14 mouse cellular contexts compared by ENCODE assay signal in the genomic region with DNA sequence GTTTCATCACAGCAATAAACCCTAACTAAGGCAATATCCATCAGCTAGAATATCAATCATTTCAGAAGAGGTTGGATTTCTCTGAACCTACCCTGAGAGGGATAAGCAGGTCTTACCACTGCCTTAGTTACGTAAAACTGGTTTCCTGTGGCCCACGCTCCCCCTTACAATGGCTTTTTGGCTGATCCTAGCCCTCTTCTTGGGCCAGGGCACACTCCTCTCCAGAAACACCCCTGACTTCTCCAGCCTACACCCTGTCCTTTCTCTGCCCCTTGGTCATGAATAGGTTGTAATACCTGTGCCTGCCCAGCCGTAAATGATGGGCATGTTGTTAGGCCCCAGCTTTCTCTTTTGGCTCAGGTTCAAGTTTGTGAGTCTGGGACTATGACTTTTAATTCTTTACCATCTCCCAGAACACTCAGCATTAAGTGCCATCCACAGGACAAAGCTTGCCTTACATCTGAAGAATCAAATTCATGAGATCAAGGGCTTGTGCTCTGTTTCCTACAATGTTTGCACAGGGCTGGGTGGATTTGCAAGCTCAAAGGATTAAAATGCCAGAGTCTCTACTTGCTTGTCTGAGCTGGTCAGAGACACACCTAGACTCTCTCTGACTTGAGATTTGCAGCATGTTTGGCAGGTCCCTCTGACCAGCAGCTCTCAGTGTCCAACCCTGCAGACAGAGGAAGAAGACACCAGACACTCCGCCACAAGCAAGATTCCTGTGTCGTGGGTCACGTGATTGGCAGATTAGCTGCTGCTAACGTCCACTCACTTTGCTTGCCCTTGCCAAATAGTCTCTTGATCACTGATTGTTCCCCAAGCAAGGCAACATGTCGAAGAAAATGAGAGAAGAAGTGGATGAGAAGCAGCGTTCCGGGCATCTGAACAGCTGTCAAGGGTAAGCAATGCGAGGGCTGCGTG. TPM values are rescaled to one million over a fixed set of nuclear protein-coding genes. Genes with fewer than 3 reads are reported as not detected.
DNase-seq lines count a peak whose midpoint lies in the region; ATAC-seq and TF ChIP-seq lines count a peak whose summit lies in the region.
"Had no signal": no experiment of that assay in that cellular context is flagged by ENCODE, and none has a peak within 500 bp of the region (broad histone marks: within the 10 kb centered on the region; RNA-seq: fewer than 3 reads in every experiment).

No protein-coding gene starts in this region.

- no peak overlapping the region for H3K4me2 ChIP-seq in kidney, embryonic 14.5 days (replicated peaks; ENCODE audit: low read depth, low read length)
- H3K4me2 ChIP-seq in lung, embryonic 14.5 days: peak overlapping the region; percentile 26; the same call in 1 of the 2 replicates
- no peak overlapping the region for H3K4me2 ChIP-seq in neural tube, embryonic 15.5 days
- H3K4me2 ChIP-seq: liver, embryonic 12.5 days had no signal

- 0 out of 2 replicates have a peak, but pooled peaks have one; percentile 18 for TF ChIP-seq CTCF in lung, embryonic 14.5 days (IDR thresholded peaks at IDR 0.05; ENCODE audit: low read depth)

- peaks cover 12% of the 10 kb centered on the region for H3K36me3 ChIP-seq in kidney, embryonic 14.5 days (ENCODE audit: control insufficient read depth, insufficient read depth, low read length)
- H3K36me3 ChIP-seq in lung, embryonic 14.5 days (ENCODE audit: insufficient read depth): peaks cover 23% of the 10 kb centered on the region
- H3K36me3 ChIP-seq in neural tube, embryonic 15.5 days: peaks cover 8% of the 10 kb centered on the region

- peak; percentile 44 for DNase-seq in kidney, adult 18-20 months
- peak; percentile 69 for DNase-seq in fat pad, adult 2 months (ENCODE audit: extremely low read depth, low read depth, low spot score)
- DNase-seq in lung, embryonic 14.5 days: peak; percentile 51
- DNase-seq in cerebellum, postnatal 14 days: no peak
- no peak for DNase-seq in left cerebral cortex, adult 18-20 months (ENCODE audit: low spot score in 2 of 2)
- DNase-seq: adrenal gland, postnatal 10 days; heart, postnatal 4 days; layer of hippocampus, postnatal 36 days; thymus, postnatal 14 days had no signal

- no peak for ATAC-seq in kidney, embryonic 14.5 days (ENCODE audit: low FRiP score, low TSS enrichment)
- peak; percentile 39; the same call in 1 of the 2 replicates for ATAC-seq in common myeloid progenitor, adult 5-6 weeks (replicated peaks; ENCODE audit: low read depth, poor library complexity, severe bottlenecking)
- peak; percentile 52 for ATAC-seq in lung, embryonic 14.5 days (ENCODE audit: insufficient read depth)
- no peak for ATAC-seq in neural tube, embryonic 15.5 days (ENCODE audit: low FRiP score)
- ATAC-seq: liver, embryonic 12.5 days had no signal

- H3K27me3 ChIP-seq in kidney, embryonic 14.5 days (ENCODE audit: control insufficient read depth, insufficient read depth, low read length): no peaks in the 10 kb centered on the region
- H3K27me3 ChIP-seq in lung, embryonic 14.5 days (ENCODE audit: insufficient read depth, low read length): no peaks in the 10 kb centered on the region
- peaks cover 12% of the 10 kb centered on the region for H3K27me3 ChIP-seq in neural tube, embryonic 15.5 days (replicated peaks)

- peaks cover 17% of the 10 kb centered on the region for H3K4me1 ChIP-seq in kidney, embryonic 14.5 days (ENCODE audit: control insufficient read depth, insufficient read depth, low read length)
- peaks cover 10% of the 10 kb centered on the region; the same call in 1 of the 2 replicates for H3K4me1 ChIP-seq in lung, embryonic 14.5 days (ENCODE audit: insufficient read depth)
- H3K4me1 ChIP-seq in neural tube, embryonic 15.5 days: peaks cover 9% of the 10 kb centered on the region

- 50% methylated on average over 12 of the region's 12 CpGs for WGBS in kidney, embryonic 14.5 days
- 39% methylated on average over 12 of the region's 12 CpGs for WGBS in lung, embryonic 14.5 days
- 75% methylated on average over 12 of the region's 12 CpGs for WGBS in neural tube, embryonic 15.5 days

- H3K27ac ChIP-seq in kidney, embryonic 14.5 days (ENCODE audit: low read depth, low read length): no peak overlapping the region
- H3K27ac ChIP-seq in lung, embryonic 14.5 days (ENCODE audit: low read depth): no peak overlapping the region
- no peak overlapping the region for H3K27ac ChIP-seq in neural tube, embryonic 15.5 days (replicated peaks)
- H3K27ac ChIP-seq: liver, embryonic 12.5 days; midbrain, embryonic 10.5 days had no signal

- no peak overlapping the region for H3K4me3 ChIP-seq in kidney, embryonic 14.5 days (ENCODE audit: low read length)
- no peak overlapping the region for H3K4me3 ChIP-seq in lung, embryonic 14.5 days (ENCODE audit: low read depth, low read length)
- H3K4me3 ChIP-seq in neural tube, embryonic 15.5 days (replicated peaks): no peak overlapping the region
- H3K4me3 ChIP-seq: liver, embryonic 12.5 days; midbrain, embryonic 10.5 days had no signal

- no peak overlapping the region for H3K9ac ChIP-seq in kidney, embryonic 14.5 days (ENCODE audit: low read depth, low read length)
- H3K9ac ChIP-seq in lung, embryonic 14.5 days: no peak overlapping the region
- H3K9ac ChIP-seq in neural tube, embryonic 15.5 days (replicated peaks): no peak overlapping the region
- H3K9ac ChIP-seq: liver, embryonic 12.5 days had no signal

- no peaks in the 10 kb centered on the region for H3K9me3 ChIP-seq in kidney, embryonic 14.5 days (ENCODE audit: control insufficient read depth, low read length)
- no peaks in the 10 kb centered on the region for H3K9me3 ChIP-seq in lung, embryonic 14.5 days (ENCODE audit: low read depth, low read length)
- no peaks in the 10 kb centered on the region for H3K9me3 ChIP-seq in neural tube, embryonic 15.5 days (replicated peaks)
- H3K9me3 ChIP-seq: liver, embryonic 12.5 days; midbrain, embryonic 10.5 days had no signal

RNA-seq across cellular contexts. Expression of gene Zfp467, which starts 12.5 kb away (rescaled TPM):
- 27.8 and 31.4 TPM in 2 replicates for polyA plus RNA-seq in kidney, embryonic 14.5 days (2014; fragmentation: Nextera tagmentation; extraction: Ambion mirVana)
- 1.8 and 2.8 TPM in 2 replicates for total RNA-seq in common myeloid progenitor, adult 5-6 weeks (2017)
- polyA plus RNA-seq in lung, embryonic 14.5 days (2014; fragmentation: Nextera tagmentation; extraction: Ambion mirVana): 20.7 TPM in 2 replicates
- 10 to 100 TPM; 30.9 to 31.6 TPM for total RNA-seq in left cerebral cortex, adult 18-20 months (2021)
- 27.6 and 33.6 TPM in 2 replicates for polyA plus RNA-seq in neural tube, embryonic 15.5 days (2015; fragmentation: Nextera tagmentation; extraction: Ambion mirVana)

RNA-seq across cellular contexts. Expression of gene Sspo, which starts 14.9 kb away (rescaled TPM):
- polyA plus RNA-seq in kidney, embryonic 14.5 days (2014; fragmentation: Nextera tagmentation; extraction: Ambion mirVana): 0.17 and 0.53 TPM in 2 replicates
- not detected in 2 replicates for total RNA-seq in common myeloid progenitor, adult 5-6 weeks (2017)
- 0.11 and 0.18 TPM in 2 replicates for polyA plus RNA-seq in lung, embryonic 14.5 days (2014; fragmentation: Nextera tagmentation; extraction: Ambion mirVana)
- total RNA-seq in left cerebral cortex, adult 18-20 months (2021): 1 to 10 TPM in 1 of 2 experiments, under 1 TPM in 1; 0.16 to 1.1 TPM
- 0.34 and 0.54 TPM in 2 replicates for polyA plus RNA-seq in neural tube, embryonic 15.5 days (2015; fragmentation: Nextera tagmentation; extraction: Ambion mirVana)

RNA-seq across cellular contexts. Expression of gene Krba1, which starts 37.8 kb away (rescaled TPM):
- 16.0 and 23.4 TPM in 2 replicates for polyA plus RNA-seq in kidney, embryonic 14.5 days (2014; fragmentation: Nextera tagmentation; extraction: Ambion mirVana)
- 4.8 and 6.6 TPM in 2 replicates for total RNA-seq in common myeloid progenitor, adult 5-6 weeks (2017)
- polyA plus RNA-seq in lung, embryonic 14.5 days (2014; fragmentation: Nextera tagmentation; extraction: Ambion mirVana): 18.6 and 22.3 TPM in 2 replicates
- 10 to 100 TPM; 45.9 to 47.5 TPM for total RNA-seq in left cerebral cortex, adult 18-20 months (2021)
- 23.5 and 25.0 TPM in 2 replicates for polyA plus RNA-seq in neural tube, embryonic 15.5 days (2015; fragmentation: Nextera tagmentation; extraction: Ambion mirVana)

Comparison
In these comparisons a context has a peak if more than half of its experiments do, and no peak if none do; other contexts are left out.
1. DNase-seq: peak in kidney, adult 18-20 months (single experiment), fat pad, adult 2 months (single experiment) and lung, embryonic 14.5 days (single experiment); none in cerebellum, postnatal 14 days (0 of 2) and left cerebral cortex, adult 18-20 months (0 of 2).
2. ATAC-seq: peak in common myeloid progenitor, adult 5-6 weeks (single experiment) and lung, embryonic 14.5 days (single experiment); none in kidney, embryonic 14.5 days (single experiment) and neural tube, embryonic 15.5 days (single experiment).